Mouse (Mus musculus) brown adipose tissue, adult 24 weeks (tissue): ENCODE measurements around the gene Gm20671. TPM values are rescaled to one million over a fixed set of nuclear protein-coding genes. Genes with fewer than 3 reads are reported as not detected.

ENCODE experiments used
- H3K27ac ChIP-seq: fragments of 200-500 bp; replicated peaks from 2 replicates; pipeline ENCODE4 v1.5.1; 2012; ENCODE audit warnings: low read depth, mild to moderate bottlenecking, low read length
- H3K4me1 ChIP-seq: fragments of 200-500 bp; 2 replicates; pipeline ENCODE4 v1.6.1; 2012; ENCODE audit warnings: low read length, mixed read lengths; ENCODE audit not compliant: control insufficient read depth, insufficient read depth, insufficient read length
- H3K4me3 ChIP-seq: fragments of 200-500 bp; 2 replicates; pipeline ENCODE4 v1.5.1; 2012; ENCODE audit warnings: low read depth, mild to moderate bottlenecking, low read length, moderate library complexity; ENCODE audit not compliant: insufficient read depth
- polyA plus RNA-seq: library from polyadenylated mRNA; stranded (reverse); fragments of >200 nt; gene quantifications from 2 replicates; pipeline ENCODE4 v1.2.4, GENCODE M21; 2012; ENCODE audit not compliant: missing spikeins, insufficient read depth, insufficient read length

Gm20671 gene
- polyA plus RNA-seq, 1 experiment, result not detected

DNA sequence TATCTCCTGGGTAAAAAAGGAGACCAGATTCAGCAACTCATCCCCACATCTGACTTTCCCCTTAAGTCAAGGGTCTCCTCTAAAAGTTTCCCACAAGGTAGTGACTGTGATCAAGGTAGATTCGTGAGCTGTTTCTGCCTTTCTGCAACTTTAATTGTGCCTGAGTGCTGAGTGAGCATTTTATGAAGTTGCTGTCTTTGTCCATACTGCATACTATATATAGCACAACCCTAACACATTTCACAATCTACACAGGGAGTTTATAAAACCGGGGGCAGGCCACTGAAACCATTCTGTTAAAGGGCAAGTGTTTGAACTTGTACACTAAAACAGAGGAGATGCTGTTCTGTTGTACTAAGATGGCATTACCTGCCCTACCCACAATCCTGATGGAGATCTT, 133.5 kb downstream of the Gm20671 start:
- H3K4me3 ChIP-seq, result no peak overlapping the region
- H3K4me1 ChIP-seq, result no peaks in the 10 kb centered on the region
- H3K27ac ChIP-seq, result no peak overlapping the region

Other genes with a start within 250 kb of the Gm20671 start
- 13.1 and 15.0 TPM in 2 replicates for gene Yes1, start 215.9 kb downstream of the Gm20671 start, polyA plus RNA-seq
- 49.8 and 54.7 TPM in 2 replicates for gene Pisd, start 41.5 kb downstream of the Gm20671 start, polyA plus RNA-seq
- 2.8 and 3.6 TPM in 2 replicates for gene Prr14l, start 27.1 kb upstream of the Gm20671 start, polyA plus RNA-seq
- gene Depdc5, start 36.6 kb upstream of the Gm20671 start, polyA plus RNA-seq, result 16.2 and 17.0 TPM in 2 replicates
- 62.3 and 63.4 TPM in 2 replicates for gene Ywhah, start 191.7 kb upstream of the Gm20671 start, polyA plus RNA-seq